Mouse (Mus musculus) lung, embryonic 15.5 days (tissue): ENCODE results near the gene Tamm41. TPM values are rescaled to one million over a fixed set of nuclear protein-coding genes. Genes with fewer than 3 reads are reported as not detected.

Experiments
- ATAC-seq: fragments of 200-750 bp; cut with Nextera tagmentation; 2 replicates; pipeline ENCODE4 v1.8.0; 2017; ENCODE audit warnings: moderate number of reproducible peaks, borderline replicate concordance; ENCODE audit not compliant: low FRiP score, low TSS enrichment; ENCODE audit errors: extremely low read depth
- H3K27ac ChIP-seq: fragments of 300-500 bp; sonication (generic); 2 replicates; pipeline ENCODE4 v1.5.1; 2015; ENCODE audit warnings: moderate library complexity, mild to moderate bottlenecking, inconsistent platforms
- H3K27me3 ChIP-seq: fragments of 300-500 bp; sonication (generic); 2 replicates; pipeline ENCODE4 v1.6.1; 2015; ENCODE audit warnings: inconsistent platforms
- H3K36me3 ChIP-seq: fragments of 300-500 bp; sonication (generic); 2 replicates; pipeline ENCODE4 v1.6.1; 2015; ENCODE audit warnings: inconsistent platforms
- H3K4me1 ChIP-seq: fragments of 300-500 bp; sonication (generic); 2 replicates; pipeline ENCODE4 v1.6.1; 2015; ENCODE audit warnings: inconsistent platforms
- H3K4me2 ChIP-seq: fragments of 300-500 bp; sonication (generic); 2 replicates; pipeline ENCODE4 v1.6.1; 2015; ENCODE audit warnings: inconsistent platforms, mild to moderate bottlenecking, moderate library complexity
- H3K4me3 ChIP-seq: fragments of 300-500 bp; sonication (generic); 2 replicates; pipeline ENCODE4 v1.5.1; 2015; ENCODE audit warnings: mild to moderate bottlenecking, inconsistent platforms
- H3K9ac ChIP-seq: fragments of 300-500 bp; sonication (generic); 2 replicates; pipeline ENCODE4 v1.6.1; 2015; ENCODE audit warnings: inconsistent platforms
- H3K9me3 ChIP-seq: fragments of 300-500 bp; sonication (generic); 2 replicates; pipeline ENCODE4 v1.6.1; 2016; ENCODE audit warnings: inconsistent platforms
- WGBS: fragments of 180-500 bp; shearing (Covaris S2); methylation state at CpG from one replicate; pipeline ENCODE4 v1.1.7; 2015; 5-methylcytosine and 5-hydroxymethylcytosine counted together
- polyA plus RNA-seq: library from polyadenylated mRNA; unstranded; fragments of >200 nt; fragmentation: Nextera tagmentation; extraction: Ambion mirVana; gene quantifications from 2 replicates; pipeline ENCODE4 v1.2.1, GENCODE M21; 2015

Gene Tamm41
- polyA plus RNA-seq, 1 experiment from 2014 or later: 62.2 TPM

DNA sequence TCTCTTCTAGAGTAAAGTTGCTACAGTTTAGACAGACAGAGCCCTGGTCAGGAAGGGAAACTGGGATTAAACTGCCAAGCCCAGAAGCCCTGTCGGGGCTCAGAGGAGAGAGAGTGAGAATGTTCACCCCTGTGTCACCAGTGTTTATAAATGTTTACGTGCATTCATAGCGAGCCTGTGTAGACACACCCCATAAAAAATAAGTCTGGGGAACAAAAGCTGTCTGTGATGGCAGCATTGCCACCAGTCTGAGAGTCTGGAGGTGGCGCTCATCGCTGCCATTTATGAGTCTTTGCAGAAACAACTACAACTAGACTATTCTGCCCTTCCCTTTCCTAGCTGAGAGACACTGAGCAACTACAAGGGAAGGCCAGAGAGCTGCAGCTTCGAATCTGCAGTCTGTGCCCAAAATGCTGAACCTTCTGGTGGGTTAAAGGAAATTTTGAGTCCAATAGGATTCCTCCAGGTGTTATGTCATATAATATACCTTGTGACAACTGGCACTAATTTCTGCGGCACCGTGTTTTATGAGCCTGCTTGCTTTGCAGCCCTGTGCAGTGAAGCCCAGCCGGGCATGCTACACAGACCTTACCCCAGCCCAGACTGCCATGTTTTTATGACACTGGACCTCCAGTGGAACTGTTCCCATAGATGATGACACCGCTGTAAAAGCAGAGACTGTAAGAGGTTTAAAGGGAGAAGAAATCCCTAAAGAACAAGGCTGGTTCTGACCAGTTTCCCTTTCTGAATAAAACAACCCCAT, 79.2 kb downstream of the Tamm41 start:
- 43% methylated on average over 10 of the region's 10 CpGs for whole genome bisulfite sequencing
- no peak for ATAC-seq
- peaks cover 35% of the 10 kb centered on the region for H3K4me1 ChIP-seq

DNA sequence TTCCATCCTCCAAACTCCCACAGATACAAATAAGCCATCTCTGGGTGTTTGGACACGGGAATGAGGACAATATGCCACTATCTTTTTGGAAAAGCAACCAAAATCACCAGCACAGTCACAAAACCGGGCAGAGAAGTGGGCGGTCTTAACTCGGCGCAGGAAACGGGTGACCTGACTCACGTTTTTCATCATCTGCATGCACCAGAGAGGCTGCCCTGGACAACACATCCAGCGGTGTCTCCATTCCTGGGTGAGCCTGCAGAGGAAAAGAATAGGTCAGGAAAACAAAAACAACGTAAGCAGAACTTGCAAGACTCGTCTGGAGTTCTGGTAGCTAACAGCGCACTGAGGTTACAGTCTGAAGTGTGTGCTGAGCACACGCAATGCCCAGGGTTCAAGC, 79.9 kb downstream of the Tamm41 start:
- H3K27ac ChIP-seq: no peak overlapping the region
- no peak for ATAC-seq
- H3K4me3 ChIP-seq: no peak overlapping the region
- H3K36me3 ChIP-seq: no peaks in the 10 kb centered on the region
- WGBS: 52% methylated on average over 12 of the region's 12 CpGs
- no peaks in the 10 kb centered on the region for H3K9me3 ChIP-seq
- no peak overlapping the region for H3K9ac ChIP-seq
- peaks cover 35% of the 10 kb centered on the region for H3K4me1 ChIP-seq
- H3K4me2 ChIP-seq: no peak overlapping the region
- peaks cover 4% of the 10 kb centered on the region; the same call in 1 of the 2 replicates for H3K27me3 ChIP-seq

More for the DNA sequence above, 79.2 kb downstream of the Tamm41 start:
- H3K9me3 ChIP-seq: no peaks in the 10 kb centered on the region
- 0 out of 2 replicates have a peak overlapping the region, but pooled peaks have one; percentile 15 for H3K4me2 ChIP-seq
- H3K27me3 ChIP-seq: peaks cover 4% of the 10 kb centered on the region; the same call in 1 of the 2 replicates
- no peak overlapping the region for H3K4me3 ChIP-seq
- no peaks in the 10 kb centered on the region for H3K36me3 ChIP-seq
- H3K9ac ChIP-seq: no peak overlapping the region
- H3K27ac ChIP-seq: peak overlapping the region; percentile 38

- H3K9me3 ChIP-seq: no peaks in the 10 kb centered on the region
- H3K27ac ChIP-seq: no peak overlapping the region
- H3K36me3 ChIP-seq: no peaks in the 10 kb centered on the region
- H3K9ac ChIP-seq: no peak overlapping the region
- no peak overlapping the region for H3K4me3 ChIP-seq
- H3K27me3 ChIP-seq: peaks cover 4% of the 10 kb centered on the region; the same call in 1 of the 2 replicates
- peaks cover 19% of the 10 kb centered on the region for H3K4me1 ChIP-seq
- WGBS: 70% methylated on average over 5 of the region's 5 CpGs
- ATAC-seq: no peak
- H3K4me2 ChIP-seq: no peak overlapping the region
Measured at GRCm38 (mm10) chr6:114954496-114954895, 83.2 kb downstream of the Tamm41 start.

Other genes with a start within 250 kb of the Tamm41 start
- 133 and 147 TPM in 2 replicates for gene Vgll4, start 67.9 kb downstream of the Tamm41 start, polyA plus RNA-seq
- 1.6 and 2.1 TPM in 2 replicates for gene Syn2, start 97.0 kb upstream of the Tamm41 start, polyA plus RNA-seq
- gene Gm17482, start 189.5 kb upstream of the Tamm41 start, polyA plus RNA-seq: not detected in 2 replicates
- 2.4 and 2.7 TPM in 2 replicates for gene Timp4, start 214.3 kb upstream of the Tamm41 start, polyA plus RNA-seq